Mouse (Mus musculus) kidney, adult 2 months (tissue): ENCODE data around the gene Padi2. TPM values are rescaled to one million over a fixed set of nuclear protein-coding genes. Genes with fewer than 3 reads are reported as not detected.

Experiments
- DNase-seq: peaks from one replicate; pipeline ENCODE4 v3.0.0; 2021
- H3K27ac ChIP-seq: fragments of 200-500 bp; 2 replicates; pipeline ENCODE4 v1.5.1; 2012; ENCODE audit warnings: low read depth, low read length, control low read depth, inconsistent platforms; ENCODE audit not compliant: insufficient read depth
- H3K27me3 ChIP-seq: fragments of 200-500 bp; replicated peaks from 2 replicates; pipeline ENCODE4 v1.6.1; 2012; ENCODE audit warnings: mild to moderate bottlenecking, moderate library complexity, low read length, inconsistent platforms; ENCODE audit not compliant: control insufficient read depth, insufficient read depth
- H3K36me3 ChIP-seq: fragments of 200-500 bp; 2 replicates; pipeline ENCODE4 v1.6.1; 2012; ENCODE audit warnings: mild to moderate bottlenecking, moderate library complexity, low read length, inconsistent platforms; ENCODE audit not compliant: control insufficient read depth, insufficient read depth
- H3K4me1 ChIP-seq: fragments of 200-500 bp; 2 replicates; pipeline ENCODE4 v1.6.1; 2011; ENCODE audit warnings: low read length; ENCODE audit not compliant: control insufficient read depth, insufficient read depth
- H3K4me3 ChIP-seq: fragments of 200-500 bp; 2 replicates; pipeline ENCODE4 v1.5.1; 2011; ENCODE audit warnings: mild to moderate bottlenecking, low read depth, low read length, control low read depth; ENCODE audit not compliant: insufficient read depth
- CTCF ChIP-seq: fragments of 200-500 bp; conservative IDR thresholded peaks from 2 replicates; pipeline ENCODE4 v1.5.1; 2011; ENCODE audit warnings: low read depth, mild to moderate bottlenecking, control low read depth, low read length, moderate library complexity, mixed read lengths; ENCODE audit not compliant: insufficient read depth, insufficient read length
- POLR2A ChIP-seq: fragments of 200-500 bp; IDR thresholded peaks from one replicate; pipeline ENCODE4 v1.6.1; 2011; ENCODE audit warnings: low read depth, low read length, control low read depth
- WGBS: fragments of 180-500 bp; shearing (Covaris S2); methylation state at CpG from one replicate; pipeline ENCODE4 v1.1.7; 2018; 5-methylcytosine and 5-hydroxymethylcytosine counted together
- polyA plus RNA-seq: library from polyadenylated mRNA; depleted of rRNA; stranded (reverse); fragments of >200 nt; gene quantifications from 2 replicates; pipeline ENCODE4 v1.2.3, GENCODE M21; 2012

Padi2 gene
- polyA plus RNA-seq, 1 experiment: 5.1 TPM

DNA sequence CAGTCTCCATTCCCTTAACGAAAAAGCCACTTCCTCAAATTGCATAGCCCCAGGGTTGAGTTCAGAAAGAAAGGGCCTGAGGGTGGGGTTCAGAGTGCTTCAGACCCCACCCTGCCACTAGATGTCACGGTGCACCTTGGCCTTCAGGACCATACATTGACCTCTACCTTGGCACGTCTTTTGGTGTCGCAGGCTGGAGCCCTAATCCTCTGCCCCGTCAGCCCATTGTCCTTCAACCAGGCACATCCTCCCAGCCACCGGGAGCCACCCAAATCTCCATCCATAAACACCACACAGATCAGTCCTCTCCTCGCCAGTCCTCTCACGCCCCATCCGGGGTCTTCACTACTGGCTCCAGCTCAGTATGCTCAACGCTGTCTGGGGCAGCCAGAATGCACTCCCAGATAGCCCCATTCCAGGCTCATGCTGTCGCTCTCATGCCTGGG is 695 bp upstream of the Padi2 start:
- Histone ChIP-seq H3K27me3 (no peaks in the 10 kb centered on the region), H3K4me3 (no peak overlapping the region), H3K36me3 (no peaks in the 10 kb centered on the region), H3K27ac (no peak overlapping the region), H3K4me1 (no peaks in the 10 kb centered on the region; the same call in 1 of the 2 replicates)
- 22% methylated on average over 11 of the region's 11 CpGs for WGBS
- TF ChIP-seq POLR2A (no peak), CTCF (0 out of 2 replicates have a peak, but pooled peaks have one; percentile 3)
- DNase-seq: no peak

GRCm38 (mm10) chr4:140906827-140907280 is 710 bp downstream of the Padi2 start:
- WGBS: 42% methylated on average over 11 of the region's 11 CpGs
- no peaks in the 10 kb centered on the region; the same call in 1 of the 2 replicates for H3K4me1 ChIP-seq
- no peaks in the 10 kb centered on the region for H3K27me3 ChIP-seq
- no peaks in the 10 kb centered on the region for H3K36me3 ChIP-seq
- H3K27ac ChIP-seq: no peak overlapping the region
- no peak for TF ChIP-seq CTCF
- TF ChIP-seq POLR2A: no peak
- no peak overlapping the region for H3K4me3 ChIP-seq
- DNase-seq: no peak

GRCm38 (mm10) chr4:140907306-140908024 is 1.3 kb downstream of the Padi2 start:
- H3K4me3 ChIP-seq: no peak overlapping the region

DNA sequence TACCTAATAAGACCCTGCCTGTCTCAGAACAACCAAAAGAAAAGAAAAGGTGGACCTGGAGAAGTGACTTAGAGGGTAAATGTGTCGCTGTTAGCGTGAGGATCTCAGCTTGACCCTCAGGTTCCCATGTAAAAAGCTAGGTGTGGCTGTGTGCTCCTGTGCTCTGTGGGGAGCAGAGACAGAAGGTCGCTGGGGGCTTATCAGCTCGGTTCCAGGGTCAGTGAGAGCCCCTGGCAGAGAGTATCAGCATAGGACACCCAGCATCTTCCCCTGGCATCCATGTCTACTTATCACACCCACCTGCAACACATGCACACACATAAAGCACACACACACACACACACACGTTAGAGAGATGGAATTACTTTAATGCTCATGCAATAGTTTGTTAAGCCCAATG is 2.5 kb downstream of the Padi2 start:
- no peak for DNase-seq
- 70% methylated on average over 5 of the region's 5 CpGs for WGBS

More at GRCm38 (mm10) chr4:140907306-140908024, 1.3 kb downstream of the Padi2 start:
- Histone ChIP-seq H3K27ac (no peak overlapping the region), H3K4me1 (no peaks in the 10 kb centered on the region; the same call in 1 of the 2 replicates), H3K36me3 (no peaks in the 10 kb centered on the region), H3K27me3 (no peaks in the 10 kb centered on the region)
- 75% methylated on average over 12 of the region's 12 CpGs for WGBS
- no peak for DNase-seq
- TF ChIP-seq CTCF (no peak), POLR2A (no peak)

GRCm38 (mm10) chr4:140909536-140909935 is 3.4 kb downstream of the Padi2 start:
- Histone ChIP-seq H3K4me3 (no peak overlapping the region), H3K27me3 (no peaks in the 10 kb centered on the region), H3K36me3 (no peaks in the 10 kb centered on the region), H3K27ac (no peak overlapping the region), H3K4me1 (no peaks in the 10 kb centered on the region; the same call in 1 of the 2 replicates)
- DNase-seq: no peak
- 81% methylated on average over 4 of the region's 4 CpGs for WGBS
- TF ChIP-seq CTCF (no peak), POLR2A (no peak)

More for the DNA sequence above, 2.5 kb downstream of the Padi2 start:
- Histone ChIP-seq H3K4me1 (no peaks in the 10 kb centered on the region; the same call in 1 of the 2 replicates), H3K27me3 (no peaks in the 10 kb centered on the region), H3K27ac (no peak overlapping the region), H3K4me3 (no peak overlapping the region), H3K36me3 (no peaks in the 10 kb centered on the region)
- TF ChIP-seq POLR2A (no peak), CTCF (no peak)

DNA sequence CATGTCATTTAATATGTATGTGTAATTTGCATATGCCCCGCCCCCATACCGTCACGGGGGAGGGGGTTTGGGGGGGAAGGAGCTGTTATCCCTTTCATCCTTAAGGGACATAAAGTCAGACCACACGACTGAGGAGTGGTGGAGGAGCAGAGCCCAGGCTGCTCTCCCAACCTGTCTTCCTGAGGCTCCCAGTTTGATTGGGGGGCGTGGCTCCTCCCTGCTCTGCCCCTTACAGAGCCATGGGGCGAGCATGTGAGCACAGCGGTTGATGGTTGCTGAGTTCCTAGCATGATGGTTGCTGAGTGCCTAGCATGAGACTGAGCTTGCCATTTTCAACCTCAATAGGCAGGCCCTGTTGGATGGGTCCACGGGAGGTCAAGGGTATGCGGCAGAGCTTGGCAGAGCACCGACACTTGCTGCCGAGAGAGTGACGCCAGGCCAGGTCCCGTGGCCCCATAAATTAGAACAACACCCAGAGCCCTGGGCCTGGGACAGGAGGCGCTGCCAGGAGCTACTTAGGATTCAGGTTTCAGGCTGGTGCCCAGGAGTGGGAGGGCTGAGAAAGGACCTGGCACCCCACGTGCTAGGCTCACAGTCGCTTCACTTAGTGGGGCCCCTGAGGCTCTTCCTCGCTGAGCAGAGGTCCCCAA is 4.6 kb downstream of the Padi2 start:
- Histone ChIP-seq H3K4me3 (no peak overlapping the region), H3K27ac (no peak overlapping the region)
- DNase-seq: peak; percentile 37

DNA sequence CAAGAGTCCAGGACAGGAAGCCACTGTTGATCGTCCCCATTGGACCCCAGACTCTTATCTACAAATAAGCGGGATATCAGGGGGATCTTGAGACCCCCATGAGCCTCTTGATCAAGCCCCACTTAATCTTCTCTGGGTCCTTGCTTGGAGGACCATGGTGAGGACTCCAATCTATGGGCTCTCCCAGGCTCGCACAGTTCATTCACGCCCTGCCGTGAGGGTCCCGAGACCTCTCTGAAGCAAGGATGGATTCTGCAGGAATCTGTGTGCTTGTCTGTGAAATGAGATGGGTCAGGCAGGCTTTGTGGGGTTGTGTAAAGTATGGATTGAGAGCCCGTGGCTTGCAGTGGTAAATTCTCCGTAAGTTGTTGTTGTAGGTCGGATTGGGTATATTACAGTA is 5.3 kb downstream of the Padi2 start:
- Histone ChIP-seq H3K36me3 (no peaks in the 10 kb centered on the region), H3K27ac (no peak overlapping the region), H3K27me3 (no peaks in the 10 kb centered on the region), H3K4me3 (no peak overlapping the region), H3K4me1 (no peaks in the 10 kb centered on the region; the same call in 1 of the 2 replicates)
- WGBS: 89% methylated on average over 9 of the region's 9 CpGs
- TF ChIP-seq POLR2A (no peak), CTCF (no peak)
- no peak for DNase-seq

More for the DNA sequence above, 4.6 kb downstream of the Padi2 start:
- no peaks in the 10 kb centered on the region; the same call in 1 of the 2 replicates for H3K4me1 ChIP-seq
- no peaks in the 10 kb centered on the region for H3K36me3 ChIP-seq
- no peaks in the 10 kb centered on the region for H3K27me3 ChIP-seq
- 4% methylated on average over 17 of the region's 17 CpGs for WGBS
- TF ChIP-seq CTCF (no peak), POLR2A (no peak)
